Comparison of ENCODE assay signal across 7 mouse cellular contexts in the genomic region with DNA sequence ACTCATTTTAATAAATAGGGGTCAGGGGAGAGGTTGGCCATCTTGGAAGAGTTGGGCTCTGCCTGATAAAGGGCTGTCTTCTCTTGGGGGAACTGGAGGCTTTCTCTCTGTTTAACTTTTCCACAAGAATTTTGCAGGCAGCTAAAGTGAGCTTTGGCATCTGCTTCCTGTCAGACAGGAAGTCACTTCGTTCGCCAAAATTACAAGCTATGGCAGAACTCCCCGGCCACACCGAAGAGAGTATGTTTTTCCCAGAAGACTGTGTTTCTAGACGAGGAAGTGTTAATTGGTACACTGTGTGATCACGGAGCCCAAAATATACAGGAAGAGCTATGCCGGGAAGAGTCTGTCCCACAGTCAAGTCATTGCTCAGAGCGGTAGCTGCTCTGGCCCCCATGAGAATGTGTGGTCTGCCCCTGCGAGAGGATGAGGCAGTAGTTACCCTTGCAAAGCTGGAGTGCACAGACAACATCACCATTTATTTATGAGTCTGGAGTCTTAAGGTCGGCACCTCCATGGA.
A peak's percentile ranks its signal among the peaks of the same experiment; 100 is the strongest.
DNase-seq lines count a peak whose midpoint lies in the region; ATAC-seq lines count a peak whose summit lies in the region.

No protein-coding gene starts in this region.

- H3K4me1 ChIP-seq in embryonic facial prominence, embryonic 12.5 days = peaks cover 69% of the 10 kb centered on the region
- H3K4me1 ChIP-seq in liver, embryonic 11.5 days (replicated peaks; ENCODE audit: control insufficient read depth, insufficient read depth, low read length) = peaks cover 35% of the 10 kb centered on the region

- H3K9me3 ChIP-seq in embryonic facial prominence, embryonic 12.5 days = no peaks in the 10 kb centered on the region
- no peaks in the 10 kb centered on the region for H3K9me3 ChIP-seq in liver, embryonic 11.5 days (ENCODE audit: control insufficient read depth, low read length)

- ATAC-seq in common myeloid progenitor, adult 5-6 weeks (replicated peaks; ENCODE audit: low read depth, poor library complexity, severe bottlenecking) = peak; percentile 32
- ATAC-seq in embryonic facial prominence, embryonic 12.5 days (ENCODE audit: insufficient number of reproducible peaks, insufficient read depth, low FRiP score, low TSS enrichment) = no peak
- ATAC-seq in liver, embryonic 11.5 days (replicated peaks; ENCODE audit: low FRiP score) = no peak

- no peak overlapping the region for H3K4me3 ChIP-seq in embryonic facial prominence, embryonic 12.5 days
- no peak overlapping the region for H3K4me3 ChIP-seq in liver, embryonic 11.5 days (ENCODE audit: low read depth, low read length)

- H3K4me2 ChIP-seq in embryonic facial prominence, embryonic 12.5 days (replicated peaks) = no peak overlapping the region
- H3K4me2 ChIP-seq in liver, embryonic 11.5 days = peak overlapping the region; percentile 36

- WGBS in embryonic facial prominence, embryonic 12.5 days = 30% methylated on average over 10 of the region's 10 CpGs
- WGBS in liver, embryonic 11.5 days = 40% methylated on average over 10 of the region's 10 CpGs

- no peak overlapping the region for H3K9ac ChIP-seq in embryonic facial prominence, embryonic 12.5 days
- no peak overlapping the region for H3K9ac ChIP-seq in liver, embryonic 11.5 days (ENCODE audit: low read depth, low read length)

- DNase-seq in heart, postnatal 4 days = peak; percentile 39
- DNase-seq in liver, embryonic 11.5 days (ENCODE audit: low spot score) = no peak
- DNase-seq in gastrocnemius, postnatal 4 days (ENCODE audit: low spot score in 2 of 2) = no peak
- no peak for DNase-seq in thymus, adult 18-20 months
- DNase-seq in gastrocnemius, postnatal 25 days = no peak

- no peaks in the 10 kb centered on the region for H3K36me3 ChIP-seq in embryonic facial prominence, embryonic 12.5 days
- H3K36me3 ChIP-seq in liver, embryonic 11.5 days (ENCODE audit: control insufficient read depth, insufficient read depth, low read length) = no peaks in the 10 kb centered on the region

- H3K27ac ChIP-seq in embryonic facial prominence, embryonic 12.5 days = peak overlapping the region; percentile 84
- peak overlapping the region; percentile 56; the same call in 1 of the 2 replicates for H3K27ac ChIP-seq in liver, embryonic 11.5 days (ENCODE audit: low read depth, low read length)

- H3K27me3 ChIP-seq in embryonic facial prominence, embryonic 12.5 days = no peaks in the 10 kb centered on the region
- no peaks in the 10 kb centered on the region for H3K27me3 ChIP-seq in liver, embryonic 11.5 days (replicated peaks; ENCODE audit: control insufficient read depth, insufficient read depth, low read length)
